Mouse (Mus musculus): ENCODE results near the gene Ccnd3.
"Not testable (repeated sequence)": the region's sequence is repeated elsewhere in the genome, so short reads cannot be mapped to it uniquely, and the experiment has no call there.

The Ccnd3 gene

GRCm38 (mm10) chr17:47618556-47619311, 113.9 kb downstream of the Ccnd3 start:
- no peak for DNase-seq (ENCODE audit: low spot score)

- DNase-seq (ENCODE audit: low spot score) = no peak
These were observed 118.2 kb downstream of the Ccnd3 start for GRCm38 (mm10) chr17:47622912-47623554.

DNA sequence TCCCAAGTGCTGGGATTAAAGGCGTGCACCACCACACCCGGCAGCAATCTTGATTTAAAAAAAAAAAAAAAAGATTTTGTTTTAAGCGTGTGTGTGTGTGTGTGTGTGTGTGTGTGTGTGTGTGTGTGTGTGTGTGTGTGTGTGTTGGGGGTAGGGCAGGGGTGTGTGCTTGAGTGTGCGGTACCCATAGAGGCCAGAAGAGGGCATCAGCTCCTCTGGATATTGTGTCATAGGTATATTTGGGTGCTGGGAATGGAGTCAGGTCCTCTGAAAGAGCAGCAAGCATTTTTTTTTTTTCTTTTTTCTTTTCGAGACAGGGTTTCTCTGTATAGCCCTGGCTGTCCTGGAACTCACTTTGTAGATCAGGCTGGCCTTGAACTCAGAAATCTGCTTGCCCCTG, 119.7 kb downstream of the Ccnd3 start:
- not testable (repeated sequence) for DNase-seq (ENCODE audit: low spot score)

GRCm38 (mm10) chr17:47625088-47625487, 120.2 kb downstream of the Ccnd3 start:
- no peak for DNase-seq (ENCODE audit: low spot score)

GRCm38 (mm10) chr17:47626031-47626430, 121.2 kb downstream of the Ccnd3 start:
- DNase-seq (ENCODE audit: low spot score) = no peak

GRCm38 (mm10) chr17:47627791-47628190, 122.9 kb downstream of the Ccnd3 start:
- DNase-seq (ENCODE audit: low spot score) = no peak

DNA sequence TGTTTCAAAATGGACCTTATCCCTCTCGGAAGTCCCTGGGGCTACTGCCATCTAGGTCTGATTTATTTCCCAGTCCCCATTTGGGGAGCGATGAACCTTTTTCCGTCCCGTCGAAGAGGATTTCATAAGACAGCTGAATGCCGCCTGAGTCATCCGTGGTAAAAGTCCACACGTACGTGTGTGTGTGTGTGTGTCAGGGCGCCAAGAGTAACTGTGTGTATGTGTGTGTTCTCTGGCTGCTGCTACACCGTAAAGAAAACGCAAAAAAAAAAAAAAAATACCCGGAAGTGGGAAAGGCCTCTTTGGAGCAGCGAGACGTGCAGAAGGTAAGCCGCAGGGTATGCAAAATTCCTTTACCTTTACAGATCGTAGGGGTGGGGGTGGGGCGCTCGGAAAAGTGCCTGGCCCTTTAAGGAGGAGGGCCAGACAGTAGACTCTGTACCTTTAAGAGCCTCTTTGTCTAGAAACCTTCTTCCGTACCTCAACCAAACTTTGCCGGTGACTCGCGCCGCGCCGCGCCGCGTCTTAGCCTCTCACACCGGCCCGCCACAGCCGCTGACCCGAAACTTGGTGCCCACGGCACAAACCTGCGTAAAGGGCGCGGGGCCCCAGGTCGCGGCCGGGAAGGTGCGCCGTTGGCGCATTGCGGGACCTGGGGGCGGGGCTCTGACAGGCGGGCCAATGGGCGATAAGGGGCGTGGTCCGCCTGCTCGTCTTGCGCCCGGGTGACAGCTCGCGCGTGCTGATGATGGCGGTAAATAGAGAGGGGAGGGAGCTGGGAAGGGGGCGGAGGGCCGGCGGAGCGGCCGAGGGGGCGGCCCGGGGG, 124.2 kb downstream of the Ccnd3 start:
- peak; percentile 90 for DNase-seq (ENCODE audit: low spot score)

- peak; percentile 12 for DNase-seq (ENCODE audit: low spot score)
These were observed 125.1 kb downstream of the Ccnd3 start for GRCm38 (mm10) chr17:47629717-47630677.

GRCm38 (mm10) chr17:47630678-47631065, 125.8 kb downstream of the Ccnd3 start, which contains the start of gene Usp49:
Gene Usp49 (plus strand): TSS chr17:47630690.
- DNase-seq (ENCODE audit: low spot score) = no peak

- no peak for DNase-seq (ENCODE audit: low spot score)
These were observed 127.5 kb downstream of the Ccnd3 start for GRCm38 (mm10) chr17:47632181-47632840.

DNA sequence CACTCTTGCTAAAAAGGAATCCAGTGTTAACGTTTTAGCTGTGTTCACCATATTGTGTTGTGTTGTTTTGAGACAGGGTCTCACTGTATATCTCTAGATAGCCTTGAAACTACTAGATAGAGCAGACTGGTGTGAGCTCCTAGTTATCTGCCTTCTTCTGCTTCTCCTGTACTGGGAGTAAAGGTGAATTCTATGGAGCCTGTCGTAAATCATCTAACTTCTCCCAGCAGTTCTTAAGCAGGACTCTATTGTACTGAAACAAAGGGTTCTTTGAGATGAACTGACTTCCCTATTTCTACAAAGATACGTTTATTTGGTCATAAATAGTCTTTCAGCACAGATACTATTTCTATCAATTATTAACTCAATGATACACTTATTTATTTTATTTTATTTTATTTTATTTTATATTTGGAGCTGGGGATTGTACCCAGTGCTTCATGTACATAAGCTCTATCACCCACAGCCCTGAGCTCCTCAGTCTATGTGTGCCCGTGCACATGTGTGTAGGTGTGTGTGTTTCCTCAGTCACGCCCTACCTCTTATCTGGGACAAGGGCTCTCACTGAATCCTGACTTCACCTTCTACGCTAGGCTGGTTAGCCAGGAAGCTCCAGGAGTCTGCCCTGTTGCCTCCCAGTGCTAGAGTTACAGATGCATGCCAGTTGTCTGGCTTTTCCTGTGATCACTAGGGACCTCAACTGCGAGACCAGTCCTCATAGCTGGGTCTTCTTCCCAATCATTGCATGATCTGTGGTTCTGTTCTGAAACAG, 129.3 kb downstream of the Ccnd3 start:
- no peak for DNase-seq (ENCODE audit: low spot score)

- no peak for DNase-seq (ENCODE audit: low spot score)
These were observed 138.1 kb downstream of the Ccnd3 start for GRCm38 (mm10) chr17:47642992-47643391.

DNA sequence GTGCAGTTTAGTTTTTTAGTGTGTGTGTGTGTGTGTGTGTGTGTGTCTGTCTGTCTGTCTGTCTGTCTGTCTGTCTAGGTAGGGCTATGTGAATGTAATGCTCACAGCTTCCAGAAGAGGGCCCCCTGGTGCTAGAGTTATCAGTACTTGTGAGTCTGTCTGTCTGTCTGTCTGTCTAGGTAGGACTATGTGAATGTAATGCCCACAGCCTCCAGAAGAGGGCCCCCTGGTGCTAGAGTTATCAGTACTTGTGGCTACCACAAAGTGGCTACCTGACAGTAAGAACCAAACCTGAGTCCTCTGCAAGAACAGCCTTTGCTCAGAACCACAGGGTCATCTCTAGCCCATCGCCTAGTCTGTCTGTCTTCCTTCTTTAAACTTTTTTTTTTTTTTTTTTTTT, 141.8 kb downstream of the Ccnd3 start:
- no peak for DNase-seq (ENCODE audit: low spot score)

DNA sequence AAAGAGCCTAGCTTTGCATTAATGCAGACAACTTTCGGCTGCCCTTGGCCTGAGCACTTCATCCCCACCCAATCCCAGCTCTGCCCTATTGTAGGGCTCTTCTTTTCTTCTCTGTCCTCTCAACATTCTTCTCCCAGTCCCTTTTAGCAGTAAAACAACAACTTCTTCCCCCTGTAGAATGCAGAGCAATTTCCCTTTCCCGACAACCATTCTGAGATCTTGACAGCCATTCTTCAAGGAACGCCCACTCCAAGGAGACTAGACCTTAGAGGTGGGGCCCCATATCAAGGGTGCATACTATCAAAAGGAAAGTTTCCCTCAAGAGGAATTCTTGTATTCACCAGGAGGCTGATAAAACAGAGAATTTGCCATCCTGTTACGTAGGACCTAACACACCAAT, 144.1 kb downstream of the Ccnd3 start:
- DNase-seq (ENCODE audit: low spot score) = no peak

All from ovary, adult 18-20 months (tissue).